In the genomic region with DNA sequence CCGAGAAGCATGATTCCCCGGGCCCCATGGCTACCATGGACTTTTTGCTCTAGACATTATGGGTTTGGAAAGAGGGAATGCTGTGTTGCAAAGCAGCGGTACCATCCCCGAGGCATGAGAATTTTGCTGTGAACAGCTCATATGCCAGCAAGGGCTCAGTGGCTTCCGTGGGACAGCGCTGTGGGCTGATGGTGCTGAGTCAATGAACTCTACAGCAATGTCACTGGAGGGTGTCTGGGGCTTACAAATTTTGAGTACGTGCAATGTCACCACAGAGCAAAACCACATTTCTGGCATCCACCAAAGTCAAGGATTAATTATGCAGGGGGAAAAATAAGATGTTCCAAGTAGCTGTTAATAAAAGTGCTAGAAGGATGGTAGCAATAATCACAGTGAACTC, we compare ENCODE assay signal across 20 mouse cellular contexts. TPM values are rescaled to one million over a fixed set of nuclear protein-coding genes. Genes with fewer than 3 reads are reported as not detected.
A peak's percentile ranks its signal among the peaks of the same experiment; 100 is the strongest.
DNase-seq lines count a peak whose midpoint lies in the region; ATAC-seq and TF ChIP-seq lines count a peak whose summit lies in the region.
"Had no signal": no experiment of that assay in that cellular context is flagged by ENCODE, and none has a peak within 500 bp of the region (broad histone marks: within the 10 kb centered on the region; RNA-seq: fewer than 3 reads in every experiment).

No protein-coding gene starts in this region.

- intact Hi-C loops in left cerebral cortex, postnatal 36 days (cut with DNase I), result no loop called here

- ATAC-seq in common myeloid progenitor, adult 5-6 weeks (replicated peaks; ENCODE audit: low read depth, poor library complexity, severe bottlenecking), result peak; percentile 58; the same call in 1 of the 2 replicates
- ATAC-seq in forebrain, embryonic 16.5 days, result no peak
- ATAC-seq: forebrain, embryonic 14.5 days; intestine, embryonic 16.5 days had no signal

- no peak for TF ChIP-seq CTCF in lung, adult 2 months (IDR thresholded peaks at IDR 0.05; ENCODE audit: insufficient read depth, low read length)

- no peaks in the 10 kb centered on the region for H3K27me3 ChIP-seq in forebrain, embryonic 16.5 days (replicated peaks; ENCODE audit: control insufficient read depth, insufficient read depth, low read length)
- H3K27me3 ChIP-seq: embryonic facial prominence, embryonic 12.5 days; heart, embryonic 12.5 days had no signal

- H3K36me3 ChIP-seq in forebrain, embryonic 16.5 days (ENCODE audit: control insufficient read depth, insufficient read depth), result no peaks in the 10 kb centered on the region
- H3K36me3 ChIP-seq: embryonic facial prominence, embryonic 12.5 days; forebrain, embryonic 10.5 days; heart, embryonic 12.5 days; hindbrain, embryonic 10.5 days had no signal

- H3K4me3 ChIP-seq in forebrain, embryonic 16.5 days (replicated peaks; ENCODE audit: low read length), result no peak overlapping the region
- H3K4me3 ChIP-seq in lung, adult 2 months (replicated peaks; ENCODE audit: extremely low read depth, low read depth, low read length), result no peak overlapping the region
- H3K4me3 ChIP-seq: embryonic facial prominence, embryonic 12.5 days; forebrain, embryonic 10.5 days; heart, embryonic 12.5 days; hindbrain, embryonic 10.5 days had no signal

- TF ChIP-seq POLR2A in lung, adult 2 months (IDR thresholded peaks at IDR 0.05; ENCODE audit: borderline replicate concordance, extremely low read depth, low read depth, low read length), result no peak

- 91% methylated on average over 7 of the region's 7 CpGs for WGBS in forebrain, embryonic 16.5 days
- WGBS in lung, adult 2 months, result 89% methylated on average over 7 of the region's 7 CpGs

- peak; percentile 32 for DNase-seq in adrenal gland, adult 2 months
- DNase-seq in adrenal gland, adult 18-20 months (ENCODE audit: low spot score in 2 of 2), result no peak
- DNase-seq in 416B (ENCODE audit: low read depth), result peak; percentile 59
- peak; percentile 20 for DNase-seq in induced T-regulatory cell, adult 2 months (ENCODE audit: low read depth)
- DNase-seq in left cerebral cortex, postnatal 36 days (ENCODE audit: low spot score in 2 of 2), result no peak
- no peak for DNase-seq in lung, adult 2 months
- DNase-seq: adrenal gland, postnatal 25 days; cerebellum, adult 2 months; cerebellum, postnatal 10 days; embryo, embryonic 11 days; gastrocnemius, postnatal 10 days had no signal

- H3K4me1 ChIP-seq in forebrain, embryonic 16.5 days (replicated peaks; ENCODE audit: control insufficient read depth, insufficient read depth, low read length), result no peaks in the 10 kb centered on the region
- peaks cover 20% of the 10 kb centered on the region for H3K4me1 ChIP-seq in lung, adult 2 months (ENCODE audit: control insufficient read depth, insufficient read depth, low read length)

- no peaks in the 10 kb centered on the region for H3K9me3 ChIP-seq in forebrain, embryonic 16.5 days (ENCODE audit: control insufficient read depth, low read length)
- H3K9me3 ChIP-seq: embryonic facial prominence, embryonic 12.5 days; forebrain, embryonic 10.5 days; heart, embryonic 12.5 days; hindbrain, embryonic 10.5 days had no signal

- no peak overlapping the region for H3K4me2 ChIP-seq in forebrain, embryonic 16.5 days (ENCODE audit: low read length)
- H3K4me2 ChIP-seq: embryonic facial prominence, embryonic 12.5 days; heart, embryonic 12.5 days; hindbrain, embryonic 14.5 days had no signal

- no peak overlapping the region for H3K27ac ChIP-seq in forebrain, embryonic 16.5 days (ENCODE audit: low read length)
- H3K27ac ChIP-seq: embryonic facial prominence, embryonic 12.5 days; forebrain, embryonic 10.5 days; hindbrain, embryonic 10.5 days; hindbrain, embryonic 14.5 days had no signal

- H3K9ac ChIP-seq in forebrain, embryonic 16.5 days (replicated peaks; ENCODE audit: low read depth, low read length), result no peak overlapping the region
- H3K9ac ChIP-seq: embryonic facial prominence, embryonic 12.5 days; heart, embryonic 12.5 days; hindbrain, embryonic 14.5 days had no signal

RNA-seq across cellular contexts. Expression of a gene that starts 42.6 kb away (rescaled TPM):
- 10 to 100 TPM; 30.8 to 31.6 TPM for total RNA-seq in adrenal gland, adult 2 months (2021)
- 19.9 and 21.8 TPM in 2 replicates for polyA plus RNA-seq in adrenal gland, adult 2 months (2012; rRNA removed)
- total RNA-seq in adrenal gland, adult 18-20 months (2021), result 10 to 100 TPM; 25.4 to 26.8 TPM
- 35.5 and 42.4 TPM in 2 replicates for total RNA-seq in common myeloid progenitor, adult 5-6 weeks (2017)
- polyA plus RNA-seq in forebrain, embryonic 16.5 days (2015; fragmentation: Nextera tagmentation; extraction: Ambion mirVana), result 15.3 and 19.9 TPM in 2 replicates
- total RNA-seq in left cerebral cortex, postnatal 36 days (2021), result 10 to 100 TPM; 49.8 to 67.5 TPM
- polyA plus RNA-seq in lung, adult 2 months (2012; rRNA removed), result 43.5 and 47.8 TPM in 2 replicates

Comparison
In these comparisons a context has a peak if more than half of its experiments do, and no peak if none do; other contexts are left out.
1. DNase-seq: peak in adrenal gland, adult 2 months (single experiment), 416B (single experiment) and induced T-regulatory cell, adult 2 months (single experiment); none in adrenal gland, adult 18-20 months (0 of 2), left cerebral cortex, postnatal 36 days (0 of 2) and lung, adult 2 months (single experiment).